Mouse (Mus musculus): ENCODE results near the gene Aldh3a2.
"Not testable (repeated sequence)": the region's sequence is repeated elsewhere in the genome, so short reads cannot be mapped to it uniquely, and the experiment has no call there.

Aldh3a2 gene

GRCm38 (mm10) chr11:61266551-61267533 is at the start of gene Aldh3a2:
Gene Aldh3a2, minus strand, starts transcription at chr11:61267464.
- in situ Hi-C loops (cut with MboI, MseI) = no loop called here

DNA sequence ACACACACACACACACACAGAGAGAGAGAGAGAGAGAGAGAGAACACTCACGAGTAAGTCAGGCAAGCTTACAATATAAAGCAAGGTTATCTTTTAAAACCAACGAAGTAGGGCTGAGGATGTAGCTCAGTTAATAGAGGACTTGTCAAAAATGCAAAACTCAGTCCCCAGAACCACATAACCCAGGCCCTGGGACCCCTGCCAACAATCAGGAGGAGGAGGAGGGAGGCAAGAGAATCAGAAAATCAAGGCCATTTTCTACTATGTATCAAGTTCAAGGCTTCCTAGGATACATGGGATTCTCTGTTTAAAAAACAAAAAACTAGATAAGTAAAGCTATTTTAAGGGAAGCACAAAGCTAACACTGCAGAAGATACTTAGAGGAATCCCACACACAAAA is 49.6 kb upstream of the Aldh3a2 start:
- in situ Hi-C loops (cut with MboI, MseI) = no loop called here

DNA sequence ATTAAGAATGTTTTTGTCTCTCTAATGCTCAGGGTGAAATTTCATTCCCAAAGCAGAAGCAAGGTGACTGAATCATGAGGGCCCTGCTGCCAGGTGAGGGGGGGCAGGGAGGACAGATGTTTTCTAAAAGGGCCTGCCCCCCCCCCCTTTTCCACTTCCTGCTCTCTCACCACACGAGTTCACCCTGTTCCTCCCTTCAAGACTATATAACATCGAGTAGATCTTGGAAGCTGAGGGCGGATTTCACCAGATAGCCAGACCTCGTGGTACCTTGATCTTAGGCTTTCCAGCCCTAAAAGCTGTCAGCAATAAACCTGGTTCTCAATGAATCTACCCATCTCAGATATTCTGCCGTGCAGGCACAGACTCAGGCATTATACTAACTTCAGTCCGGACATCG is 43.1 kb upstream of the Aldh3a2 start:
- in situ Hi-C loops (cut with MboI, MseI) = no loop called here

- in situ Hi-C loops (cut with MboI, MseI) = no loop called here
Measured at GRCm38 (mm10) chr11:61309831-61310230, 42.6 kb upstream of the Aldh3a2 start.

DNA sequence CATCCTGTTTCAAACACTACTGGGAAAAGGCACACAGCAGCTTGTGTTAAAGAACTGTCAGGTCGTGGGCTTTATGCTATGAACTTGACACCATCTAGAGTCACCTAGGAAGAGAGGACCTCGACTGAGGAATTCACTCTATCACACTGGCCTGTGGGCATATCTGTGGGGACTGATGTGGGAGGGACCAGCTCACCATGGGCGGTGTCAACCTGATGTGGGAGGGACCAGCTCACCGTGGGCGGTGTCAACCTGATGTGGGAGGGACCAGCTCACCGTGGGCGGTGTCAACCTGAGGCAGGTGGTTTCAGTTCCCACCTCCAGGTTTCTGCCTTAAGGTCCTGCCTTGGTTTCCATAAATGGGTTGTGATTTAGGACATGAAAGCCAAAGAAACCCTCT is 40.5 kb upstream of the Aldh3a2 start:
- in situ Hi-C loops (cut with MboI, MseI) = no loop called here

DNA sequence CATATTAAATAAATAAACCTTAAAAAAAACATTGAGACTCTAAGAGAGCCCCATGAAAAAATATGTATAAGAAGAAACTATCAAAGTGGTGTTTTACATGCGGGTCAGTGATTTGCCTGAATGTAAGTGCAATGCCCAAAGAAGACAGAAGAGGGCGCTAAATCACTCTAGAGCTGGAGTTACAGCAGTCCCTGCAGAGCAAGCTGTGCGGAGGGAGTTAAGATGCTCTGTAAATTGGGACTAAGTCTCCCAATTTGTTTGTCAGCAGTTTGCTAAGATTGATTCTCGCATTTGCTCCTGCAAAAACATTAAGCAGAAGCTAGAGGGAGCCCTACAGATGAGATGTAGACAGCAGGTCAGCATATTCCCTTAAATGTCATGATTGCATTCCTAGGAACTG is 38.1 kb upstream of the Aldh3a2 start:
- in situ Hi-C loops (cut with MboI, MseI) = no loop called here

DNA sequence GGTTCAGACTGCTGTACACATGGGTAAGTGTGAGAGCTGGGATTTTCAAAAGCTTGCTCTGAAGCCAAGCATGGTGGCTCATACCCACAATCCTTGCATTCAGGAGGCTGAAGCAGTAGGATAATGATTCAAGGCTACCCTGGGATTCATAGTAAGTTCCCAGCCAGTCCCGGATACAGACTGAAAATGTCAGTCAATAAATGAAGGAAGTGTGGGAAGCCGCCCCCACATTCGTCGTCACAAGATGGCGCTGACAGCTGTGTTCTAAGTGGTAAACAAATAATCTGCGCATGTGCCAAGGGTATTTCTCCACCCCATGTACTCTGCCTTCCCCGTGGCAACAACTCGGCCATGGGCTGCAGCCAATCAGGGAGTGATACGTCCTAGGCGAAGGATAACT is 37.3 kb upstream of the Aldh3a2 start:
- in situ Hi-C loops (cut with MboI, MseI) = not testable (repeated sequence)

DNA sequence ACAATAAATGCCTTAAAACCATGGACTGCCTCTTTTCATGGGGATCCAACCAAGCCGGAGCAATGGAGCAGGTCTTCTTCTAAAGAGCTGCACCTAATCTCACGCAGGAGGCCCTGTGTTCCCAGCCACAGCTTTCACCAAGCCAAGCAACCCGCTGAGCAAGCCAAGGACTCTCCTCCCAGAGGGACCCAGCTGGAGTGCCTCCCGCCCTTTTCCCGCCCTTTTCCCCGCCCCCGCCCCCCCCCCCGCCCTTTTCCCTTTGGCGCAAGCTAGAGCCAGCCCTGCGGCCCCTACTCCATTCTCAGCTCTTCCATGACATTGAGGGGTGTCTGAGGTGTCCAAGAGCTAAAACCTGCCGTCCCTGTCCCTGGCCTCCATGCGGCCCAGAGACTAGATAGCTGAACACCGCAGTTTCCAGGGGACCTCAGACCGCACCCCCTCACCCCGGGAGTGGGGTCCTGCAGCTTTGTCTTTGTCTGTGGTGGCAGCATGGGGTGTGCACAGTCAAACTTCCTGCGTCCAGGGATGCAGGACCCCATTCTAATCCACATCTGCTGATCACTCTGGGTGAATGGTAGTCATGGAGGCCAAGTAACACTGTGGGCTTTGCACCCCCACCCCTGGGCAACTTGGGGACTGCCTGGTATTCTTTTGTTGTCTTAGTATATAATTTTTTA is 33.6 kb upstream of the Aldh3a2 start:
- in situ Hi-C loops (cut with MboI, MseI) = no loop called here

- in situ Hi-C loops (cut with MboI, MseI) = no loop called here
Measured at GRCm38 (mm10) chr11:61300205-61300604, 32.9 kb upstream of the Aldh3a2 start.

GRCm38 (mm10) chr11:61297901-61298300 is 30.6 kb upstream of the Aldh3a2 start:
- in situ Hi-C loops (cut with MboI, MseI) = no loop called here

DNA sequence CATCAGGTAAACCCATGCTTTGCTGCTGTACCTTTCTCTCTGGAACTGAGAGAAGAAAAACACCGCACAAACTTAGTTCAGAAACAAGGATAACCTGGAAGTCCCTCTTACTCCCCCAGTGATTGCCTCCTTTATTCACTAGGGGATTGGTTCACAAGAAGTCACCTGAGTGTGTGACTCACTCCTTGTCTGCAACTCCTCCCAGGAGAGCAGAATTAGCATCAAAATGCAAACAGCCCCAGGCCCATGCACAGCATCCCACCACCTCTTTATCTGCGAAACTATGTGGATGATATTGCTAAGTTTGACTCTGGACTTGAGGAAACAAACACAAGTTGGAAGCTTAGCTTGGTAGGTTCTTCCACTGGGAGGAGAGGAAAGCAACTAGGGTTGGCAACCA is 30.1 kb upstream of the Aldh3a2 start:
- in situ Hi-C loops (cut with MboI, MseI) = no loop called here

DNA sequence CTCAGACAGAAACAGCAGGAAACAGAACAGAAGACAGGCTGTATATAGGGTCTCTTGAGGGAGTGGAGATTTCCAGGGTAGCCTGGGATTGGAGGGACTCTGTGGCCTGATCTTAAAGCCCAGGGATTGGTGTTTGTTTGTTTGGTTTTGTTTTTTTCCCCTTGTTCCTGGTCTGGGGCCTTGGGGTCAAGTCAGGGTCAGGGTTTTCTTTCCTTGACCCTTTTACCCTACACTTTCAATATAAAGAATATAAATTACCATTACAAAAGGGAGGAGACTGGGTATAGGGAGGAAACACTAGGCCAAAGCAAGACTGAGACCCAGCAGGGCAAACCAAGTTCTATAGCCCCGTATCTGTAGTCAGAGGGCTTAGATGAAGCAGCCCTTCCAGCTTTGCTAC is 29.3 kb upstream of the Aldh3a2 start:
- in situ Hi-C loops (cut with MboI, MseI) = no loop called here

DNA sequence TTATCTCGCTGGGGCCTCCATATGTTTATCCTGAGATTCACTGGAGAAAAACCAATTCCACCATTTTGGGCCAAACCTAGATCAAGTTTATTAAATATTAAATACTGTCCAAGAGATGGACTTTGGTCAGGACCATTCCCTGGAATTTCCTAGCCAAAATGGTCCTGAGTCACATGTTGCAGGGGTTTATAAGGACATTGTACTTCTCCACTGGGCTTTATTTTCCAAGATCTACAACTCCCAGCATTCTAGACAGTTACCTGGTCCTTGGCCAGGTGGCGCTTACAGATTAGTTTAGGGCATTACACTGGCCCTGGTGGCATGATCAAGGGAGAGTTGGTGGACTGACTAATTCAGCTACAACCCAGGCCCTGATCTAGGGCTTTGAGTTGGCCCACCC is 28.3 kb upstream of the Aldh3a2 start:
- in situ Hi-C loops (cut with MboI, MseI) = no loop called here

GRCm38 (mm10) chr11:61294431-61294830 is 27.2 kb upstream of the Aldh3a2 start:
- in situ Hi-C loops (cut with MboI, MseI) = no loop called here

DNA sequence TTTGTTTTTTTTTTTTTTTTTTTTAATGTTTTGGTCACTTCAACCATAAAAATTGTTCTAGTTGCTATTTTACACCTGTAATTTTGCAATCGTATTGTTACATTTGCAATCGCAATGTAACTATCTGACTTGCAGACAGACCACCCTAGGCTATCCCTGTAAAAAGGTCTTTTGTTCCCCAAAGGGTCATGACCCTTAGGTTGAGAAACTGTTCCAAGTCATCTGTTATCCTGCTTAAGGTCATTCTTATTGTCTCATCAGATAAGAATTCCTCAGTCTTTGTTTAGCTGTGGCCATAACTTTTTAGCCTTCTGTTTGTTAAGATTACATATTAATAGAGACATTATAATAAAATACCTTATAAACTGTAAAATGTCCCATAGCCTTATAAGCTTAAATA is 26.0 kb upstream of the Aldh3a2 start:
- in situ Hi-C loops (cut with MboI, MseI) = no loop called here

DNA sequence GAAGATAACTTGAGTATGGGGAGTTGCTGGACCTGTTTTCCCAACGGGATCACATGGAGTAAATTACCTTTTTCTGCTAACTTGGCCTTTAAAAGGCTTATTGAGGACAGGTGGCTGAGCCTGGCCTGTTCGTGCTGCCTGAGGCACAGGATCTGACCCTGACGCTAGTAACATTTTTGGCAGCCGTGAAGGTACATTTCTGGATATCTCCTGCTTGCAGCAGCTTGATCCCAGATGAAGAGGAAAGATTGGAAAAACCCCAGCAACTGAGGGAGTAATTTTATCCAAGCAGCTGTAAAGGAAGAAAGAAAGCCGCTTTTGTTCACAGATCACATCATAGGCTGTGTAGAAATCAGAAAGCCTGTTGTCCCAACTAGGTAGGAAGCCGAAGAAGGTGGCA is 17.1 kb upstream of the Aldh3a2 start:
- in situ Hi-C loops (cut with MboI, MseI) = no loop called here

- in situ Hi-C loops (cut with MboI, MseI) = no loop called here
Measured at GRCm38 (mm10) chr11:61283414-61284049, 16.3 kb upstream of the Aldh3a2 start.

DNA sequence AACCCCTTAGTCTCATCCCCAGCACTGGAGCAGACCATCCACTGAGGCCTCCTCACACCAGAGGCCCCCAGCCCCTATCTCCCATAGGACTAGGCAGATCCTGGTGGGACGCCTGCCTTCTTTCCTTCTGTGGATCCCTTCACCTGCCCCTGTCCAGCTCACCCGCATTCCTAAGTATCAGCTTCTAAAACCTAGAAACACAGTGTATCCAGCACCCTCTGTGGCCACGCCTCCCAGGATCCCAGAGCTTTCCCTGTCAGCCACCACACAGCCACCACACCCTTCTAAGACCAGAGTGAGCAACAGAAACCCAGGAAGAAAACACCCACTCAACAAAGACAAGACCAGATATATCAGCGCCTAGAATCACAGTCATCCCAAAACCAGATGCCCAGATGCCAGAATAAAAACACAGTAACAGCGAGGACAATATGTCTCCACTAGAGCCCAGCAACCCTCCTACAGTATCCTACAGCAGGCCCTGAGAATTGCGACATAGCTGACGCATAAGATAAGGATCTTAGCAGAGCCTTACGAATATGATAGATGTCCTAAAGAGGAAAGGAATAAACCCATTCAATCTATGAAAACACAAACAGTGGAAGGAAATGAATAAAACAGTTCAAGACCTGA is 11.3 kb upstream of the Aldh3a2 start:
- in situ Hi-C loops (cut with MboI, MseI) = no loop called here

GRCm38 (mm10) chr11:61277937-61278336 is 10.7 kb upstream of the Aldh3a2 start:
- in situ Hi-C loops (cut with MboI, MseI) = no loop called here

- in situ Hi-C loops (cut with MboI, MseI) = no loop called here
Measured at GRCm38 (mm10) chr11:61276482-61276881, 9.2 kb upstream of the Aldh3a2 start.

DNA sequence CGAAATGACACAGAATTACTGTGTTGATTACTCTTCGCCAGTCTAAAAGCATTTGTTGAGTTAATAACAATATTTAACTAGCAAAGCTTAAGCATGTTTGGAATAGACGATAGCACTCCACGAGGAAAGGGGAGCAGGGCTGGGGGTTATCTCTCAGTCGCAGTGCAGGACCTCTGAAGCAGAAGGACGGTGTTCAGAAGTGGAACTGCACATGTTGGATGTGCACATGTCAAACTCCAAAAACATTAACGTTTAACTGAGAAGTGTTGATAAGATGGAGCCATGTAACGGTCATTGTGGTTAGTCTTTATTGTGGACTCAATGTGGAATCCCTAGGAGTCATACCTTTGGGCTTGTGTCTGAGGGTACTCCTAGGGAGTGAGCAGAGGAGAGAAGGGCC is 7.8 kb upstream of the Aldh3a2 start:
- in situ Hi-C loops (cut with MboI, MseI) = no loop called here

GRCm38 (mm10) chr11:61274421-61274820 is 7.2 kb upstream of the Aldh3a2 start:
- in situ Hi-C loops (cut with MboI, MseI) = no loop called here

All from regulatory T cell (primary cell).